Mouse (Mus musculus) erythroblast, adult 5-6 weeks (primary cell): ENCODE data around the gene Rhobtb3. TPM values are rescaled to one million over a fixed set of nuclear protein-coding genes. Genes with fewer than 3 reads are reported as not detected.

Experiments
- ATAC-seq: replicated peaks from 2 replicates; pipeline ENCODE4 v1.8.0; 2016; ENCODE audit warnings: moderate number of reproducible peaks, mild to moderate bottlenecking, moderate TSS enrichment, inconsistent platforms; ENCODE audit not compliant: poor library complexity, low FRiP score, severe bottlenecking
- total RNA-seq, 2 experiments: library from RNA; stranded (forward) in 1 of 2; stranded (reverse) in 1 of 2; fragments of 150-400 nt in 1 of 2; fragments of 200-764, 138-1000 nt in 1 of 2; gene quantifications; 2 replicates each; pipeline versions ENCODE4 v1.2.3 to v1.2.4; 2015 to 2017; ENCODE audit warnings: low replicate concordance in 2 of 2

Rhobtb3 gene
- total RNA-seq (2015; ENCODE audit: low replicate concordance) (0.63 and 0.96 TPM in 2 replicates), total RNA-seq (2017; ENCODE audit: low replicate concordance) (0.28 and 1.4 TPM in 2 replicates)

GRCm38 (mm10) chr13:75943189-75944043, at the start of gene Rhobtb3:
Gene Rhobtb3, minus strand, starts transcription at chr13:75943925.
- no peak for ATAC-seq

- no peak for ATAC-seq
Measured at GRCm38 (mm10) chr13:75992169-75993028, 48.7 kb upstream of the Rhobtb3 start.

GRCm38 (mm10) chr13:75988096-75988495, 44.4 kb upstream of the Rhobtb3 start:
- ATAC-seq = no peak

DNA sequence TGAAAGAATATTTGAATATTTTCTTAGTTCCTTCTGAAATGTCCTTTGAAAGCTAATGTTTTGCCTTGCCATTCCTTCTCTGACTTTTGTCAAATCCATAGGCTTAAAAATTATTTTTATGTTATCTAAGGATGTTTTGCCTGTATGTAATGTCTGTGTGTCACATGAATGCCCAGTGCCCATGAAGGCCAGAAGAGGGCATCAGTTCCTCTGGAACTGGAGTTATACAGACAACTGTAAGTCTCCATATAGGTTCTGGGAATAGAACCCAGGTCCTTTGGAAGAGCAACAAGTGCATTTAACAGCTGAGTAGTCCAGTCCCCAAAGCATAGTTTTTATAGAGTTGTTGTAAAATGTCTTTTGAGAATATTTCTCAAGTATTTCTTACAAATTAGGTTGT, 38.2 kb upstream of the Rhobtb3 start:
- no peak for ATAC-seq

GRCm38 (mm10) chr13:75976649-75977048, 32.9 kb upstream of the Rhobtb3 start:
- no peak for ATAC-seq

- ATAC-seq = no peak
Measured at GRCm38 (mm10) chr13:75976218-75976617, 32.5 kb upstream of the Rhobtb3 start.

- ATAC-seq = no peak
Measured at GRCm38 (mm10) chr13:75975629-75976028, 31.9 kb upstream of the Rhobtb3 start.

- ATAC-seq = no peak
Measured at GRCm38 (mm10) chr13:75974481-75974880, 30.8 kb upstream of the Rhobtb3 start.

DNA sequence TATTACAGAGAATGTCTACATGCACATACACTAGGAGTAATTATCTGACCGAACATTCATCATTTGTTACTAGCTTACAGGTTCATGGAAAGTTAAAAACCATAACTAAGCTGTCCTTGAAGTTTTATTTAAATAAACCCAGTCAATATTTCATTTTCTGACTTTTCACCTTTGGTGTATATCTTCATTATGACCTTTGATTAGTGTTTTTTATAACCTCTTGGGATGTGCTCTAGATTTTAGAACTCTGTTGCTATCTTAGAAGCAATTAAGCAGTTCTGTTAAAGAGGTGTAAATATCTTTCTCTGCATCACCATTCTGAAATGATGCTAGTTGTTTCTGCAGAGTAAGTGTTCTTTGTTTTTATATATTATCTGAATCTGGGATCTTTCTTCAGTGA, 23.1 kb upstream of the Rhobtb3 start, which contains the start of gene Spata9:
TSS of gene Spata9 (plus strand) at position 301 of the 400 bp plus-strand sequence.
- no peak for ATAC-seq

DNA sequence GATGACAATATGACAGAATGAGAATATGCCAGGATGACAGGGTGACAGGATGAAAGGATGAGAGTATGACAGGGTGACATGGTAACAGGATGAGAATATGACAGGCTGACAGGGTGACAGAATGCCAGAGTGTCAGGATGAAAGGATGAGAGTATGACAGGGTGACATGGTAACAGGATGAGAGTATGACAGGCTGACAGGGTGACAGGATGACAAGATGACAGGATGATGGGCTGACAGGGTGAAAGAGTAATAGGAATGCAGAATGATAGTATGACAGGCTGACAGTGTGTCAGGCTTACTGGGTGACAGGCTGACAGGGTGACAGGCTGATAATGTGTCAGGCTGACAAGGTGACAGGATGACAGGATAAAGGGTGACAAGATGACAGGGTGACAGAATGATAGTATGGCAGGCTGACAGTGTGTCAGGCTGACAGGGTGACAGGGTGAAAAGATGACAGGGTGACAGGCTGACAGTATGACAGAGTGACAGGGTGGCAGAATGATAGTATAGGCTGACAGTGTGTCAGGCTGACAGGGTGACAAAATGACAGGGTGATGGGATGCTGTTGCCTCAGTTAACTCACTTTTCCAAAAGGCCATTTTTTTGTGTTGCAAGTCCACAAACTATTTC, 11.8 kb upstream of the Rhobtb3 start:
- ATAC-seq = no peak

- no peak for ATAC-seq
Measured at GRCm38 (mm10) chr13:75950295-75950694, 6.6 kb upstream of the Rhobtb3 start.

DNA sequence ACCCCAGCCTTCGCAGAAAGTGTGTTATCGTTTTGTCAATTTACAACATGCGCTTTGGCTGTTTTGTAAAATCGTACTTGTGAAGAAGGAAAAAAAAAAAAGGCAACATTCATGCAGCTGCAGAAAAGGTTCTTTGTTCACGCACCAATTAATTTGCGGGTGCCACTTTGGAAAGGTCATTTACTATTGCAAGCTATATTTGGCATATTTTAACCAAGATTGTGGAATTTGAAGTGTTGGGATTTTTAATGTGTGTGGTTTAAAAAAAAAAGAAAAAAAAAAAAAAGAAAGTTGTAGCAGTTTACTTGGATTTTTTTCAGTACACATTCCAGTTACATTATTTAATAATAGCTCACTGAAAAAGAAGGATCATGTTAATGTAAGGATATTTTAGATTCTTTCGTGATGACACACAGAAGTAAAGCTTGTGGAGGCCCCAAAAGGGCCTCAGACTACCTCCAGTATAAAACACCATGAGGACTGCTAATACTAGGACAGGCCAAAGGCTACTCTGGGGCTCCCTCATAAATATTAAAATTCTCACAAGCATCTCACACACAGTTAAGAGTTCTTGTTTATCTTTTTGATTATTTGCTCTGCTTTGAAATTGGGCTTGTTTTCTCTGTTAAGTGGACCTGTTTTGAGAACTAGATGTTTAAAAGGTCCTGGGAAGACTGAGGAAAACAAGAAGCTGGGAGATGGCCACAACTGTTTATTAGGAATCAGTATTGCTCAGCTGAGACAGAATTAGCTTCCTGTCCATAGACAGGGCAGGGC, 507 bp upstream of the Rhobtb3 start:
- no peak for ATAC-seq

DNA sequence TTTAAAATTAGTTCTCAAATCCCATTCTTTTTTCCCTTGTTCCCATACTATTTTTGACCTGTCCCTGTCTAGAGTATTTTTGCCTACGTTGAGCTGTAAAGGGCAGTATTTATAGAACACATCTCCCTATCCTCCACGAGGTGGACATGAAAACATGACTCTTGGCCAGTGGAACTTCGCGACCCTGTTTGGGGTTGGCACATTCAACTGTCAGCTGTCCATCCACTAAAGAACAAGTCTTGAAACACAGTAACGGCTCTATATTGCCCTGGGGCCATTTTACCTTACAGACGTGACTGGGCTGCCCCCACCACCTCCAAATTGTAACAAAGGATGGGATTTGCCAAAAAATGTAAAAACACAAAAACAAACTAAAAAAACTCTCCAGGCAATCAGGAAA, 994 bp downstream of the Rhobtb3 start:
- ATAC-seq = no peak

- ATAC-seq = no peak
Measured at GRCm38 (mm10) chr13:75941518-75942295, 2.0 kb downstream of the Rhobtb3 start.

DNA sequence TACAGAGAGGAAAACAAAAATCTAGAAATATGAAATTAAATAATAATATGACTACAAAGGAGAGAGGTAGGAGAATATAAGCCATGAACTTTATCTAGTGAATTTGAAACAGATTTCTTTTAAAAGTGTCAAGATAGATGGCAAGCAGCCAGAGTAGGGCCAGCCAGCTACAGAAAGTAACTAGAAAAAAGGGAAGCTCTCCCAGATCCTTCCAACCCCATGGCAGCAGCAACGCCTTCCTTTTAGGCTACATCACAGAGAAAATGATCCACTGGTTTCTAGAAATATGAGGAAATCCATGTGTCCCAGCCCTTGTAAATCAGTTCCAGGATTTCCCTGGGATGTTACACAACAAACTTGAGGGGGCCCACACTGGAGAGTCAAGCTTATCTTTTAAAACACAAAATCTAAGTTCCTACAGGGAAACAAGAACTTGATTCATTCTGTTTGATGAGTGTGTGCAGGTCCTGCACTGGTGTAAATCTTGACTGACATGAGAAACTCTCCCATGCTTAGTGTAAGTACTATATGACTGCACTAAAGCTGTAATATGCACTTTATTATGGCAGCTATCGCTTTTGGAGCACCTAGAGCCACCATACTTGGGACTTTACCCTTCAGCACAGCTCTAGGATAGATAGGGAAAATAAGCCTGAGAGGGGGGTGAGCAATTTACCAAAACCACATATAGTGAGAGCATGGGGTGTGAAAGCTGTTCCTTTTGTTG, 2.8 kb downstream of the Rhobtb3 start:
- ATAC-seq = no peak

- ATAC-seq = no peak
Measured at GRCm38 (mm10) chr13:75938866-75939265, 4.9 kb downstream of the Rhobtb3 start.

- ATAC-seq = no peak
Measured at GRCm38 (mm10) chr13:75933287-75933686, 10.4 kb downstream of the Rhobtb3 start.

- ATAC-seq = no peak
Measured at GRCm38 (mm10) chr13:75931073-75931472, 12.7 kb downstream of the Rhobtb3 start.
